Mouse (Mus musculus) heart, embryonic 15.5 days (tissue): Measurements from ENCODE around the gene Cops2. TPM values are rescaled to one million over a fixed set of nuclear protein-coding genes. Genes with fewer than 3 reads are reported as not detected.

Experiments
- ATAC-seq: fragments of 200-750 bp; cut with Nextera tagmentation; replicated peaks from 2 replicates; pipeline ENCODE4 v1.8.0; 2017; ENCODE audit warnings: low read depth, moderate TSS enrichment; ENCODE audit not compliant: insufficient number of reproducible peaks, insufficient read depth, low FRiP score
- H3K27ac ChIP-seq: fragments of 300-500 bp; sonication (generic); 2 replicates; pipeline ENCODE4 v1.5.1; 2015; ENCODE audit warnings: mild to moderate bottlenecking, inconsistent platforms
- H3K27me3 ChIP-seq: fragments of 300-500 bp; sonication (generic); 2 replicates; pipeline ENCODE4 v1.6.1; 2015; ENCODE audit warnings: inconsistent platforms
- H3K36me3 ChIP-seq: fragments of 300-500 bp; sonication (generic); 2 replicates; pipeline ENCODE4 v1.6.1; 2015; ENCODE audit warnings: mild to moderate bottlenecking, inconsistent platforms
- H3K4me1 ChIP-seq: fragments of 300-500 bp; sonication (generic); replicated peaks from 2 replicates; pipeline ENCODE4 v1.6.1; 2015; ENCODE audit warnings: inconsistent platforms
- H3K4me2 ChIP-seq: fragments of 300-500 bp; sonication (generic); 2 replicates; pipeline ENCODE4 v1.6.1; 2015; ENCODE audit warnings: inconsistent platforms, mild to moderate bottlenecking, moderate library complexity
- H3K4me3 ChIP-seq: fragments of 300-500 bp; sonication (generic); 2 replicates; pipeline ENCODE4 v1.5.1; 2015; ENCODE audit warnings: mild to moderate bottlenecking, inconsistent platforms
- H3K9ac ChIP-seq: fragments of 300-500 bp; sonication (generic); 2 replicates; pipeline ENCODE4 v1.6.1; 2015; ENCODE audit warnings: mild to moderate bottlenecking, inconsistent platforms
- H3K9me3 ChIP-seq: fragments of 300-500 bp; sonication (generic); replicated peaks from 2 replicates; pipeline ENCODE4 v1.6.1; 2016; ENCODE audit warnings: inconsistent platforms
- WGBS: fragments of 180-500 bp; shearing (Covaris S2); methylation state at CpG from one replicate; pipeline ENCODE4 v1.1.7; 2015; ENCODE audit warnings: mixed read lengths; 5-methylcytosine and 5-hydroxymethylcytosine counted together
- polyA plus RNA-seq: library from polyadenylated mRNA; unstranded; fragments of >200 nt; fragmentation: Nextera tagmentation; extraction: Ambion mirVana; gene quantifications from 2 replicates; pipeline ENCODE4 v1.2.1, GENCODE M21; 2015

Gene Cops2
- polyA plus RNA-seq, 1 experiment from 2014 or later: 57.0 TPM

DNA sequence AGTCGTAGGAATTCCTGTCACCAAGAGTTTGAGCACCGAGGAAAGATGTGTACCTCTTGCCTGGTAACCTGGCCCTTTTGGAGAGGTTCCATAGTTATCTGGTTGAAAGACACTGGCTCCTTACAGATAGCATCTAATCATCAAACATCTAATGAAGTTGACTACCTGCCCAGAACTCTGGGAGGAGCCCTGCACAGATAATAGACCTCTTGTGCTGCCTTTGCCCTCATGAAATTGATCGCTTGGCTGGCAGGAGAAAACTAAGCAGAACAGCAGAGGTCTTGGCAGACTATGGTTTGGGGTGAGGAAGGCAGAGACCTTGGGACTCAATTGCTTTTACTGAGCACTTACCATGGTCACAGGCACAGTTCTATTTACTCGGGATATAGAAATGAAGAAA is 38.5 kb downstream of the Cops2 start:
- 83% methylated on average over 4 of the region's 4 CpGs for whole genome bisulfite sequencing
- H3K27me3 ChIP-seq: no peaks in the 10 kb centered on the region
- H3K4me1 ChIP-seq: no peaks in the 10 kb centered on the region
- H3K9ac ChIP-seq: no peak overlapping the region
- no peaks in the 10 kb centered on the region for H3K9me3 ChIP-seq
- no peak overlapping the region for H3K4me2 ChIP-seq
- no peak overlapping the region for H3K4me3 ChIP-seq
- no peaks in the 10 kb centered on the region for H3K36me3 ChIP-seq
- no peak for ATAC-seq
- no peak overlapping the region for H3K27ac ChIP-seq

- Histone ChIP-seq H3K27me3 (no peaks in the 10 kb centered on the region), H3K4me2 (no peak overlapping the region), H3K4me1 (no peaks in the 10 kb centered on the region), H3K9ac (no peak overlapping the region), H3K4me3 (no peak overlapping the region), H3K9me3 (no peaks in the 10 kb centered on the region), H3K27ac (no peak overlapping the region), H3K36me3 (no peaks in the 10 kb centered on the region)
- 66% methylated on average over 9 of the region's 9 CpGs for WGBS
- no peak for ATAC-seq
Observed at GRCm38 (mm10) chr2:125813972-125814595, 44.9 kb downstream of the Cops2 start.

DNA sequence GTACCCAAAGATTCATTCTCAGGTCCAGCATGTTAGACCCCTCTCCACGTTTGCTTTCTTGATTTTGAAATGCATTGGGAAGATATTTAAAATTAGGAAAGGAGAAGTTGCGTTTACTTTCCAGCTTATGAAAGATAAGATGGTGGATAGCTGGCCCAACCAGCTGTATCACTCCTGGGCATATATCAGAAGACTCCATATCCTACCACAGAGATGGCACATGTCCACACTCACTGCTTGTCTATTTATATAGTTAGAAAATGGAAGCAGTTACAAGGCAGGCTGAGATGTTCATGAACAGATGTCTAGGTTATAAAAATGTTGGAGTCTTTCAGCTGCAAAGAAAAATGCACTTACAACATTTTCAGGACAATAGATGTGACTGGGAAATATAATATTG is 47.6 kb downstream of the Cops2 start:
- WGBS: 64% methylated on average over 2 of the region's 2 CpGs
- H3K4me2 ChIP-seq: no peak overlapping the region
- H3K27ac ChIP-seq: no peak overlapping the region
- ATAC-seq: no peak
- H3K4me1 ChIP-seq: no peaks in the 10 kb centered on the region
- no peaks in the 10 kb centered on the region for H3K36me3 ChIP-seq
- no peaks in the 10 kb centered on the region for H3K27me3 ChIP-seq
- H3K9ac ChIP-seq: no peak overlapping the region
- no peak overlapping the region for H3K4me3 ChIP-seq
- H3K9me3 ChIP-seq: no peaks in the 10 kb centered on the region

GRCm38 (mm10) chr2:125809551-125809950 is 49.4 kb downstream of the Cops2 start:
- Histone ChIP-seq H3K27me3 (no peaks in the 10 kb centered on the region), H3K9me3 (no peaks in the 10 kb centered on the region), H3K4me3 (no peak overlapping the region), H3K9ac (no peak overlapping the region), H3K36me3 (no peaks in the 10 kb centered on the region), H3K4me1 (no peaks in the 10 kb centered on the region), H3K27ac (no peak overlapping the region), H3K4me2 (no peak overlapping the region)
- ATAC-seq: no peak
- 79% methylated on average over 7 of the region's 7 CpGs for WGBS

- no peaks in the 10 kb centered on the region for H3K9me3 ChIP-seq
- H3K27ac ChIP-seq: no peak overlapping the region
- no peaks in the 10 kb centered on the region for H3K27me3 ChIP-seq
- H3K36me3 ChIP-seq: no peaks in the 10 kb centered on the region
- 0 out of 2 replicates have a peak, but pooled peaks cover 3% of the 10 kb centered on the region for H3K4me1 ChIP-seq
- ATAC-seq: no peak
- whole genome bisulfite sequencing: 50% methylated on average over 1 of the region's 1 CpGs
- H3K4me3 ChIP-seq: no peak overlapping the region
- no peak overlapping the region for H3K9ac ChIP-seq
- H3K4me2 ChIP-seq: no peak overlapping the region
Observed at GRCm38 (mm10) chr2:125805826-125806225, 53.1 kb downstream of the Cops2 start.

GRCm38 (mm10) chr2:125801947-125802346 is 57.0 kb downstream of the Cops2 start:
- Histone ChIP-seq H3K4me3 (no peak overlapping the region), H3K4me1 (0 out of 2 replicates have a peak, but pooled peaks cover 3% of the 10 kb centered on the region), H3K27ac (no peak overlapping the region), H3K9me3 (no peaks in the 10 kb centered on the region), H3K9ac (no peak overlapping the region), H3K4me2 (no peak overlapping the region), H3K36me3 (no peaks in the 10 kb centered on the region), H3K27me3 (no peaks in the 10 kb centered on the region)
- ATAC-seq: no peak
- WGBS: 70% methylated on average over 4 of the region's 4 CpGs

DNA sequence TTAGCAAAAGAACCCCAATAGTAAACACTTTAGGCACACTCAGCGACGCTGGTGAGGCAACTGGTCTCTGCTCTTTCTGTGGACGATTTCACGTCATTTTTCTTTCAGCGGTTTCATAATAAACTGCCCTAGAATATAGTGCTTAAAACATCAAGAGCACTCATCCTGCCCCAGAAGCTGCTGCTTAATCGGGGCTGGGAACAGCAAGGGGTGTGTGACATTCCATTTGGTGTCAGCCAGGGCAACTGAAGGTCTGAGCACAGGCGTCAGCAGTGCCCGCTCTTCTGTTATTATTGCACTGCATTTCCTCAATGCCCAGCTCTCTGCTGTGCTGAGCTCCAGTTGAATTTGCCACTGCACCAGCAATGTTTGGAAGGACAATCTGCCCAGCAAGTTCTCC is 57.9 kb downstream of the Cops2 start:
- Histone ChIP-seq H3K4me1 (0 out of 2 replicates have a peak, but pooled peaks cover 3% of the 10 kb centered on the region), H3K4me3 (no peak overlapping the region), H3K9me3 (no peaks in the 10 kb centered on the region), H3K27ac (peak overlapping the region; percentile 58), H3K36me3 (no peaks in the 10 kb centered on the region), H3K9ac (no peak overlapping the region), H3K27me3 (no peaks in the 10 kb centered on the region), H3K4me2 (peak overlapping the region; percentile 19; the same call in 1 of the 2 replicates)
- 37% methylated on average over 8 of the region's 8 CpGs for WGBS
- ATAC-seq: no peak; the same call in 1 of the 2 replicates

DNA sequence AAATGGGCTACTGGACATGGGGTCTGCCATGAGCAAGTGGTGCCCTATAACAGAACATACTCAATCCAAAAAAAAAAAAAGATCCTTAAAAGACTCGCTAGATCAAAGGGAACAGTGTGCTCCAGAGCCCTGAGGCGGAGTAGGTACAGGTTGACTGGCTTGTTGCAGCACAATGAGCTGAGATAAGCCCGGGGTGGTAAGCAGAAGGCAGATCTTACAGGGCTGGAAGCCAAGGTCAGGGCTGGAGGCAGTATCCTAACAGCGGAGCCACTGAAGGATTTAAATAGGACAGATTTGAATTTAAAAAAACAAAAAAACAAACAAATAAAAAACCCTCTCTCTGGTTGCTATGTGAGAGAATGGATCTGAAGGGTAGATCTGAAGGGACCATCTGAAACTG is 58.5 kb downstream of the Cops2 start:
- H3K9me3 ChIP-seq: no peaks in the 10 kb centered on the region
- no peak overlapping the region for H3K4me2 ChIP-seq
- H3K27ac ChIP-seq: peak overlapping the region; percentile 58; the same call in 1 of the 2 replicates
- no peak overlapping the region for H3K9ac ChIP-seq
- 0 out of 2 replicates have a peak, but pooled peaks cover 3% of the 10 kb centered on the region for H3K4me1 ChIP-seq
- no peak for ATAC-seq
- no peak overlapping the region for H3K4me3 ChIP-seq
- H3K36me3 ChIP-seq: no peaks in the 10 kb centered on the region
- H3K27me3 ChIP-seq: no peaks in the 10 kb centered on the region
- 39% methylated on average over 4 of the region's 4 CpGs for WGBS

DNA sequence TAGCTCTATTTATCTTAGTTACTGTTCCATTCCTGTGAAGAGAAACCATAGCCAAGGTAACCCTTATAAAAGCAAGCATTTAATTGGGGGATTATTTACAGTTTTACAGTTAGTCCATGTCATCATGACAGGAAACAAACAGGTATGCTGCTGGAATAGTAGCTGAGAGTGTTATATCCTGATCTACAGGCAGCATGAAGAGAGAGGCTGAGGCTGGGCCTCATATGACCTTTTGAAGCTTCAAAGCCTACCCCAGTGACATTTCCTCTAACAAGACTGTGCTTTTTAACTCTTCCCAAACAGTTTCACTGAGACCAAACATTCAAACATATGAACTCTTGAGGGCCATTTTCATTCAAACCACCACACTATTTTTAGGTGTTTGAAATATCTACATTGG is 61.1 kb downstream of the Cops2 start:
- no peaks in the 10 kb centered on the region for H3K36me3 ChIP-seq

DNA sequence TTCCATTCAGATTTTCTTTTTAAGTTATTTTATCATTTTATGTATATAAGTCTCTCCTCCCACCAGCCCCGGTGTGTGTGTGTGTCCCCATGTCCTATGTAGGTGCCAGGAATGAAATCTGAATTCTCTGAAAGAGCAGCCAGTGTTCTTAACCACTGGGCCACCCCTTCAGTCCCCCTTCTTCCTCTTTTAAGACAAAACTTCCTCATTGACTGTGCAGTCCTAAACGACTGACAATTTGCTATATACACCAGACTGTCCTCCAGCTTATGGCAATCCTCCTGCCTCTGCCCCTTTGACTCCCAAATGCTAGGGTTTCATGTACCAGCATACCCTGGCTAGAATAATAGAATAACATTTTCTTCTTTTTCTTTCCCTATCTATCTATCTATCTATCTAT is 63.8 kb downstream of the Cops2 start:
- no peak overlapping the region for H3K4me2 ChIP-seq
- no peak overlapping the region for H3K9ac ChIP-seq
- H3K9me3 ChIP-seq: no peaks in the 10 kb centered on the region
- H3K4me1 ChIP-seq: no peaks in the 10 kb centered on the region
- H3K36me3 ChIP-seq: no peaks in the 10 kb centered on the region
- ATAC-seq: no peak
- H3K4me3 ChIP-seq: no peak overlapping the region
- H3K27ac ChIP-seq: no peak overlapping the region
- WGBS: 72% methylated on average over 2 of the region's 2 CpGs
- H3K27me3 ChIP-seq: no peaks in the 10 kb centered on the region

More for the DNA sequence above, 61.1 kb downstream of the Cops2 start:
- no peak for ATAC-seq
- Histone ChIP-seq H3K4me2 (no peak overlapping the region), H3K9me3 (no peaks in the 10 kb centered on the region), H3K27me3 (no peaks in the 10 kb centered on the region), H3K4me1 (0 out of 2 replicates have a peak, but pooled peaks cover 3% of the 10 kb centered on the region), H3K9ac (no peak overlapping the region), H3K4me3 (no peak overlapping the region), H3K27ac (no peak overlapping the region)

- no peak overlapping the region for H3K9ac ChIP-seq
- no peaks in the 10 kb centered on the region for H3K4me1 ChIP-seq
- no peaks in the 10 kb centered on the region for H3K27me3 ChIP-seq
- no peak for ATAC-seq
- no peaks in the 10 kb centered on the region for H3K36me3 ChIP-seq
- H3K4me3 ChIP-seq: no peak overlapping the region
- no peak overlapping the region for H3K4me2 ChIP-seq
- 74% methylated on average over 2 of the region's 2 CpGs for WGBS
- no peaks in the 10 kb centered on the region for H3K9me3 ChIP-seq
- H3K27ac ChIP-seq: no peak overlapping the region
Observed at GRCm38 (mm10) chr2:125794166-125794565, 64.8 kb downstream of the Cops2 start.

DNA sequence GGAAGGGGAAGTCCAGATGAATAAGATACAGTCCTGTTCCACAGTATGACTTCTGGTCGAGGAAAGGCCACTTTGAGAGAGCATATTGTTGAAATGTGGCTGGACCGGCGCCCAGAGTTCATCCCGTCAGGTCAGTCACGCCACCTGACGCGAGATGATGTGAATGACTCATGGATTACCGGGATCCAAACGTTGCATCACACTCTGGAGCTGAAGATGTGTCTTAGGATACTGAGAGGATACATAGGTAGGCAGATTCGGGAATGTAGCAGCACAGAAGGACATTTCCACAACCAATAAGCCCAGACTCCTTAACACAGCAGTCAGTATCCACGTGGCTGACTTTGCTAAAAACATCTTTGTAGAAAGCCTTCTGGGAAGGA is 66.1 kb downstream of the Cops2 start:
- peaks cover 6% of the 10 kb centered on the region for H3K4me1 ChIP-seq

More for the DNA sequence above, 66.1 kb downstream of the Cops2 start:
- H3K36me3 ChIP-seq: no peaks in the 10 kb centered on the region
- no peak overlapping the region for H3K9ac ChIP-seq
- 59% methylated on average over 11 of the region's 11 CpGs for WGBS
- no peak overlapping the region for H3K27ac ChIP-seq
- no peaks in the 10 kb centered on the region for H3K27me3 ChIP-seq
- H3K9me3 ChIP-seq: no peaks in the 10 kb centered on the region
- no peak overlapping the region for H3K4me2 ChIP-seq
- H3K4me3 ChIP-seq: no peak overlapping the region
- no peak for ATAC-seq
